Mouse (Mus musculus): ENCODE measurements around the gene Ghrl.

Gene Ghrl

DNA sequence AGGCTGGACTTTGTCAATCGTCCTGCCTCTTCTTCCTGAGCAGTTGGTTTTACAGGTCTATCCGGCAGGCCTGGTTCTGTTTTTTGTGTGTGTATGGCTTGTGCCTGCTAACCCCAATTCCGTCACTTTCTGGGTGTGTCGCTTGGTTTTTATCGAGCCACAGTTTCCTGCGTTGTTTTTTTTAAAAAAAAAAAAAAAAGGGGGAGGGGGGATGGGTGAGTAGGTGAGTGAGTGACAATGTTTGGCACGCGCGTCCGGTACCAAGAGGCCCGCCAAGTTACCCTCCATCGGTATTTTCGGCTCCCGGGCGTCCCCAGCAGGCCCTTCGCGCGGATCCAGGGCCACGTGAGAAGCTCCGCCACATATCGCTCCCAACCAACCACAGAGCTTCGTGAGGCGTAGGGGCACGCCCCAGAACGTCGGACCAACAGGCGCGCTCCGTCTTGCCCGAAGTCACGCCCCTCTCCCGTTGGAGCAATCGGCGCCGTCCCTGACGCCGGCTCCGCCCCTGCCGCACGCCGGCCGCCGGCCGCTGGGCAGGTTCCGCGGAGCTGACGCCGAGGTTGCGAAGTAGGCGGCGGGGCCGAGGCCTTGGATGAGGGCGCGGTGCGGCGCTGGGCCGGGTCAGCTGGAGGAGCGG lies 23.0 kb downstream of the Ghrl start, which contains the start of gene Tatdn2:
Gene Tatdn2 (plus strand): TSS at position 469 of the 640 bp plus-strand sequence.
- in situ Hi-C loops (cut with MseI, MboI), result no loop called here

DNA sequence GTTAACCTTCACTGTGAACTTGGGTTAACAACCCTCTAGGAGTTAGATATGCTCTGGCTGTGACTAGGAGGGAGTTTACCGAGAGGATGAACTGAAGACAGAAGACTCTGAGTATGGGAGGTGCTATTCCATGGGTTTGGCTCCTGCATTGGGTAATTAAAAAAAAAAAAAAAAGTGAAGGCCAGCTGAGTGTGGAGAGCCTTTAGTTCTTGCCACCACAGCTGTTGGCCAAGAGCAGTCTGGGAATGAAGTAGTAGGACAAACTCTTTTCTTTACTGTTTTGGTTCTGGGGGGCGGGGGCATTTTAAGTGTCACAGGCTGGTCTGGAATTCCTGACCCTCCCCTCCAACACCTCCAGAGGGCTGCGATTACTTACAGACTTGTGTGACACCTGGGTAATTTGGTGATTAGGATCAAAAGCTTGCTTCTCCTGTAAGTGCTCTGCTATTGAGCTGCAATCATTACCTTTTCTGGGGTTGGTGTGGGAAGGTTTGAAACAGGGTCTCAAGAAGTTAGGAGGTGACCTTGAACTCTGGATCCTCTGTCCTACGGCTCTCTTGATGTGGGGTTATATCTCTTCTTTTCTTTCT lies 23.8 kb downstream of the Ghrl start:
- in situ Hi-C loops (cut with MseI, MboI), result no loop called here

GRCm38 (mm10) chr6:113695203-113695602 lies 24.5 kb downstream of the Ghrl start:
- in situ Hi-C loops (cut with MseI, MboI), result no loop called here

- in situ Hi-C loops (cut with MseI, MboI), result no loop called here
Observed at GRCm38 (mm10) chr6:113693377-113693776, 26.3 kb downstream of the Ghrl start.

DNA sequence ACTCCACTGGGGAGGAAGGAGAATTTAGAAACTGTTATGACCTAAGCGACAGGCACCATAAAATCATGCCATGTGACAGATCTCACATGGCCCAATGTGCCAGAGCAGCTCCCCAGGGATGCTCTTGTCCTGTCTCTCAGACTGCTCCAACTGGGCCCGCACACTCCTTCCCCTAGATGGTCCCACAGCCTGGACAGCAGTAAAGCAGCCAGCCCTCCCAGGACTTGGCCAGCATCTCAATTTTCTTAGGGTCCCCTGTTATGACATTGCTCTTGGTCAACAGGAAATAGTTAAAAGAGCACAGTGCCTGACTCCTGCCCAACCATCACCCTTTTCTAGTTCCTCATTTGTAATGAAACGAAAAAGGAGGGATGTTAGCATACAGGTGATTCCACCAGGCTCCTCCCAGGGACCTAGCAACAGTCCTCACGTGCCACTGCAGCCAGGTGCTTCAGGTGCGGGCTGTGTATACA lies 27.0 kb downstream of the Ghrl start:
- in situ Hi-C loops (cut with MseI, MboI), result no loop called here

- in situ Hi-C loops (cut with MseI, MboI), result no loop called here
Observed at GRCm38 (mm10) chr6:113691084-113691462, 28.6 kb downstream of the Ghrl start.

DNA sequence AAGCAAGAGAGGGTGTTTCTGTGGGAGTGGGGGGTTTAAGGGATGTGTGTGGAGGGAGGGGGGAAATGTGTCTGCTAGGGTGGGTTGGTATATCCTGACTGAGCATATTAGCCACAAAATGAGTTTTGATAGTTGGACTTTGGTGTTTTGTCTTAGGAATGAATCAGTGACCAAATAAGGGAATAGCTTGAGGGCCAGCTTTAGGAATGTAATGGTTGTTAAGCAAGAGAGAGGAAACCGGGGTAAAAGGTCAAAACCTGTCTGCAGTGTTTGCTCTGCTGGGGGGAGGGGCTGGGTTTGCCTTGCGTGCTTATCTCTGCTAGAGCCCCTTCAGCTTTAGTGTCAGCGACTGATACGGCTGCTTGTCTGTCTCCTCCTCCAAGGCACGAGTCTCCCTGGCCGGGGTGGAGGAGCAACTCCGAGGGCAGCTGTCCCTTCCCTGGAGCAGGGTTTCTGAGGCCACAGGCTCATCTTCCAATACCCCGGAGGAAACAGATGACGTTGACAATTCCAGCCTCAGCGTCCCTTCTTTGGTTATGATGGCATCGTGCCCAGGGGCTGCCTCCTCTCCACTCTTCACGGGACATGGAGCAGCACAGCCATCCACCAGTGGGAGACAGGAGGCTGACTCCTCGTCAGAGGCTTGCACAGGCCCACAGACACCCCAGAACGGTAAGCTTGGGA lies 29.1 kb downstream of the Ghrl start:
- in situ Hi-C loops (cut with MseI, MboI), result no loop called here

DNA sequence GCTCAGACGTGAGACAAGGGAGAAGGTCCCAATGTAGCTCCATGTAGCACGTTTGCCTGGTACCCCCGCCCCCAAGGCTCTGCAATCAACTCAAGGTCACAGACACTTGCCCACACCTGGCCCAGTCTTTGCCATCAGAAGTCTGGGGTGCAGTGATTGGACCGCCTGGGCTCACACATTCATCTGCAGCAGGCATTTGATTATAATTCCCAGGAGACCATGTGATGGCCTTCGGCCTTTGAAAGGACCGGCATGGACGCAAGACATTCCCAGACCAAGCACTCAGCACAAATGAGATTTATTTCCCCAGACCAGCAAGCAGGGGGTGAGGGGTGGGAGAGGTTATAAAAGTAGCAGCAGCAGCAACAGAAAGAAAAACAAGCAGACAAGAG lies 29.7 kb downstream of the Ghrl start:
- in situ Hi-C loops (cut with MseI, MboI), result no loop called here

DNA sequence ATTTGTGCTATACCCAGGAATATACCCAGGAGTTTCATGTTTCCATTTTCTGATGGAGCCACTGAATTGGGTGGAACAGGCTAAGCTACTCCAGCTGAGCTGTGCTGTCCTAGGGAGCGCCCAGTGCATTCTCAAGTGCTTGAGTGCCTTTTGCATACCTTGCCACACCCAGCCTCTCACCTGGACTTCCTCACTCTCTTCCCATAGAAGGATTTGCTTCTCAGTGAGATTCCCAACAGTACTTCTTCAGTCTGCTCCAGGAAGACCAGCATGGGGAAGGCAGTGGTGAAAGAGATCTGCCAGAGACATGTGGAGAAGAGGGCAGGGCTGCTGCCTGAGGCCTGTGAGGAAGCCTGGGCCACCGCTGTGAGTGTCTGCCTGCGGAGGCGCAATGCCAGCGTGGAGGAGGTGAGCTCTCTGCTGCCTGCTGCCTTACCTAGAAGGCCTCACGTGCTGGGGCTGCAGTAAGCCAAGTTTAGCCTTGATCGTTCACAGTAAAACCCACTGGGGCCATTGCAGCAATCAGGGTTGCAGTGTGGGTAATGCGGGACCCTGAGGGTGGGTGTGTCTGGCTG lies 33.0 kb downstream of the Ghrl start:
- in situ Hi-C loops (cut with MseI, MboI), result no loop called here

GRCm38 (mm10) chr6:113683081-113683825 lies 36.4 kb downstream of the Ghrl start:
- in situ Hi-C loops (cut with MseI, MboI), result no loop called here

DNA sequence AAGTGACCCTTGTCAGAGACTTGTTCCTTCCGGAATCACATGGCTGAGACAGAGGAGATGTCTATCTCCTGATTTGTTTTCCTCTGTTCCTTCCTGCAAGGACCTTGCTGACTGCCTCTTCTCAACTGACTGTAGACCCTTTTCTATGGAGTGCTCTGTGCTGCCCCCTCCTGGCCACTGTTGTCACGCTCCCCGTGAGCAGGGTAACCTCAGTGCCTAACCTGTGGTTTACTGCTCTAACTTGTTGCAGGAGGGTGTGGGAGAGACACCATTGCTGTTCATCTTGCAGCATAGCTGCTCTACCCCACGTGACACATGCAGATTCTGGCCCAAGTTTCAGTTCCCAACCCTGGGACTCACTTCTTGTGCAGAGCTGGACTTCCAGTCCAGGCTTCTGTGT lies 38.4 kb downstream of the Ghrl start:
- in situ Hi-C loops (cut with MseI, MboI), result no loop called here

GRCm38 (mm10) chr6:113679993-113680566 lies 39.6 kb downstream of the Ghrl start:
- in situ Hi-C loops (cut with MseI, MboI), result loop anchor here in 1 of 2 experiments (5.0 kb wide), 1 partner anchor 38 kb away; no protein-coding TSS in a partner anchor

DNA sequence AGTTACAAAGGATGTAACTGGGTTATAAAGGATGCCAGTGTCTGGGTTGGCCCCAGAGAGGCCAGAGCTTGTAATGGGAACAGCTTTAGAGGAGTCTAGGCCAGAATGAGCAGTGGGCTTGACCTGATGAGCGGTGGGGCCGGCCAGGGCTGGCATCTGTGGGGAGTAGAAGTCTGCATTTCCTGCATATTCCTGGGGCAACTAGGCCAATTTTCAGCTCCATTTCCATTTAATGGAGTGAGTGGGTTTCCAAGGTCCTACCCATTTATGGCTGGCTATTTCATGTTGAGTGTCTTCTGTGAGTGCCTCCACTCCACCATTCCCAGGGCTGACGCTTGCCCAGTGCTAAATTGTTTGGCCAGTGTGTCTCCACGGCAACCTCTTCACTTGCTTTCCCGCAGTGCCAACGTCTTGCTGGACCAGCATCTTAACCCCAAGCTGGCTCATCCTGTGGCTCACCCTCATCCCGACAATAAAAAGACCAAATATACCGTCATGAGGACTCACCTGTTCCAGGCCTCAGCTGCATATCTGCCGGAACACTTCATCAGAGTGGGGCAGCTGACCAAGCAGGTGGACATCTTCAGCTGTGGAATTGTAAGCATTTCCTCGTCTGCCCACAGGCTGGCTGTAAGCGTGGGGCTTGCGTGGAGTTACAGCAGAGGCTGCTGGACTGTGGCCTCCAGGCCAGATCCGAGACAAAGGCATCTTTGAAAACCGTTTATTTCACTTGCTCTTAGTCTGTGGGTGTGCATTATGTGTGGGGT lies 41.3 kb downstream of the Ghrl start:
- in situ Hi-C loops (cut with MseI, MboI), result loop anchor here in 1 of 2 experiments (5.0 kb wide), 1 partner anchor 36 kb away; no protein-coding TSS in a partner anchor

GRCm38 (mm10) chr6:113677070-113677734 lies 42.5 kb downstream of the Ghrl start:
- in situ Hi-C loops (cut with MseI, MboI), result loop anchor here in 1 of 2 experiments (5.0 kb wide), 1 partner anchor 35 kb away; no protein-coding TSS in a partner anchor

- in situ Hi-C loops (cut with MseI, MboI), result loop anchor here in 1 of 2 experiments (5.0 kb wide), 1 partner anchor 34 kb away; no protein-coding TSS in a partner anchor
Observed at GRCm38 (mm10) chr6:113675991-113676390, 43.7 kb downstream of the Ghrl start.

DNA sequence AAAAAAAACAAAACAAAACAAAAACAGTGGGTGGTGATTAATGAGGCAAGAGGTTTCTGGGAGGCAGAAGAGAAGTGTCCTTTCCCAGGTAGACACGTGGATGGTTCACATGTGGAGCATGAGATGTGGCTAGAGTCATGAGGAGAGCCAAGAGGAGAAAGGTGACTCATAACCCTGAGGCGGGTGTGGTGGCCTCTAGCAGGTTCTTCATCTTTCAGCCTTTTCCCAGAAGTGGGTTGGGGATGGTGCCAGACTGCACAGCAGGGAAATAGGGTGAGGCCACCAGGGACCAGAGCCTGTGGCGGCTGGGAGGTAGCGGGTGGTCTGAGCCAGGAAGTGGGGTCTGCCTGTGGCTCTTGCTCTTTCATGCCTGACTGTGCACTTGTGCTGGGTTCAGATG lies 44.4 kb downstream of the Ghrl start:
- in situ Hi-C loops (cut with MseI, MboI), result loop anchor here in 1 of 2 experiments (5.0 kb wide), 1 partner anchor 33 kb away; no protein-coding TSS in a partner anchor

DNA sequence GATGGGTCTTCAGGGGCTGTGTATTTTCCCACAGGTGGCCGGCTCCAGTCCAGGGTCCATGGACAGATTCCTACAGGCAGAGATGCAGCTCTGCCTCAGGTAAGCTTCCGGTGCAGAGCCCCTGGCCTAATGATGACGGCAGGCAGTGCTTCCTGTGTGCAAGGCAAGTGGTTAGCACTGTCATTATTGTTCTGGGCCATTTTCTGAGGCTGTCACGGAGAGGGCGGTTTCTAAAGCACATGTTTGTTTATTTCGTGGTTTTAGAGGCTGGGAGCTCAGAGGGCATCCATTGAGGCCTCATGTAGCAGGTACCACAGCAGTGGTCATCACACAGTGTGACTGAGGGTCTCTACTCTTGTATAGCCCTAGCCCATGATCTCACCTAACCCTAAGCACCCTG lies 46.7 kb downstream of the Ghrl start:
- in situ Hi-C loops (cut with MseI, MboI), result loop anchor here in 1 of 2 experiments (5.0 kb wide), 1 partner anchor 36 kb away; the partner anchor contains the start of gene Irak2

GRCm38 (mm10) chr6:113672029-113672428 lies 47.7 kb downstream of the Ghrl start:
- in situ Hi-C loops (cut with MseI, MboI), result loop anchor here in 1 of 2 experiments (5.0 kb wide), 1 partner anchor 35 kb away; the partner anchor contains the start of gene Irak2

DNA sequence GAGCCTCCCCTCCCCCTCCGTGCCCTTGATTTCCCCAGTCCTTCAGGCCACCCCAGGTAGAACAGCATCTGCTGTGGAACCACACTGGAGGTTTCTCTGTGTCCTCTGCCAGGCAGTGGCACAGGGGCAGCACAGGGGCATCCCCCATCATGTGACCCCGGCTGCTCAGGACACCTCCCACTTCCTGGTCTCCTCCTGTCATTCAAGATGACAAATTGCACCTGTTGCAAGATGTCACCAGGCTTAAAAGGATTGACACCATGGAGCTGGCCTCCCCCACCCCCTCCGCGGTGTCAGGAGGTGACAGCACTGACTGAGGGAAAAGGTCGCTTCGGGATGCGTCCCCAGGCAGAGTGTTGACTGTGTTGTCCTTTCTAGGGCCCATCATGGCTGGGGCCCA lies 49.9 kb downstream of the Ghrl start:
- in situ Hi-C loops (cut with MseI, MboI), result loop anchor here in 1 of 2 experiments (5.0 kb wide), 1 partner anchor 33 kb away; the partner anchor contains the start of gene Irak2
